Mouse (Mus musculus) midbrain, embryonic 16.5 days (tissue): Measurements from ENCODE around the gene Dcaf17. TPM values are rescaled to one million over a fixed set of nuclear protein-coding genes. Genes with fewer than 3 reads are reported as not detected.

ENCODE experiments used
- ATAC-seq: fragments of 200-750 bp; cut with Nextera tagmentation; 2 replicates; pipeline ENCODE4 v1.8.0; 2017; ENCODE audit warnings: moderate TSS enrichment
- H3K27ac ChIP-seq: fragments of 300-500 bp; sonication (generic); 2 replicates; pipeline ENCODE4 v1.5.1; 2014; ENCODE audit warnings: mild to moderate bottlenecking, low read length, mixed read lengths
- H3K27me3 ChIP-seq: fragments of 300-500 bp; sonication (generic); 2 replicates; pipeline ENCODE4 v1.6.1; 2014; ENCODE audit warnings: low read depth, low read length, mixed read lengths; ENCODE audit not compliant: control insufficient read depth, insufficient read depth
- H3K36me3 ChIP-seq: fragments of 300-500 bp; sonication (generic); 2 replicates; pipeline ENCODE4 v1.6.1; 2014; ENCODE audit warnings: mild to moderate bottlenecking, low read length, moderate library complexity, mixed read lengths; ENCODE audit not compliant: control insufficient read depth, insufficient read depth
- H3K4me1 ChIP-seq: fragments of 300-500 bp; sonication (generic); 2 replicates; pipeline ENCODE4 v1.6.1; 2014; ENCODE audit warnings: mild to moderate bottlenecking, low read length, mixed read lengths; ENCODE audit not compliant: control insufficient read depth, insufficient read depth
- H3K4me2 ChIP-seq: fragments of 300-500 bp; sonication (generic); 2 replicates; pipeline ENCODE4 v1.6.1; 2014; ENCODE audit warnings: mild to moderate bottlenecking, low read length, mixed read lengths
- H3K4me3 ChIP-seq: fragments of 300-500 bp; sonication (generic); 2 replicates; pipeline ENCODE4 v1.5.1; 2014; ENCODE audit warnings: low read depth, mild to moderate bottlenecking, low read length, moderate library complexity, mixed read lengths
- H3K9ac ChIP-seq: fragments of 300-500 bp; sonication (generic); 2 replicates; pipeline ENCODE4 v1.6.1; 2014; ENCODE audit warnings: low read depth, low read length, mixed read lengths
- H3K9me3 ChIP-seq: fragments of 300-500 bp; sonication (generic); replicated peaks from 2 replicates; pipeline ENCODE4 v1.6.1; 2014; ENCODE audit warnings: mild to moderate bottlenecking, low read length, mixed read lengths; ENCODE audit not compliant: control insufficient read depth, poor library complexity, severe bottlenecking
- WGBS: fragments of 180-500 bp; shearing (Covaris S2); extraction: QIAGEN DNeasy Blood & Tissue Kit; methylation state at CpG from one replicate; pipeline ENCODE4 v1.1.7; 2014; 5-methylcytosine and 5-hydroxymethylcytosine counted together
- polyA plus RNA-seq: library from polyadenylated mRNA; unstranded; fragments of >200 nt; fragmentation: Nextera tagmentation; extraction: Ambion mirVana; gene quantifications from 2 replicates; pipeline ENCODE4 v1.2.1, GENCODE M21; 2015

The Dcaf17 gene
- polyA plus RNA-seq, 1 experiment from 2014 or later, result 31.2 TPM

DNA sequence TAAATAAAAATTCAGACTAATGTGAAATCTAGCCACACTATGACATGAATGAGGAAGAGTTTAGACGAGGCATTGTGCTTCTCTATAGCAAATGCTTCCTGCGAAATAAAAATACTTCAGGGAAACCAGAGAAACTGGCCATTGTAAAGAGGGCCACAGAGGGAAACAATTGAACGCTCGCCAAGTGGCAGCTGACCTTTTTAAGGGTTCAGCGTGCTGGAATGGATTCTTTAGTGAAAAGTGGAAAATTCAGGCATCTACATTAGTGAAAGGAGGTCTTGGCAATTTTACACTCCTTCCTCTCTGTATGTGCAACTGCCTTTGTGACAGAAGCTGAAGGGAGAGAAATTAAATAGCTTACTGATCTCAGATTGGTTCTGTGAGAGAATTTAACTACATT lies 66.3 kb downstream of the Dcaf17 start:
- no peak overlapping the region for H3K4me2 ChIP-seq
- ATAC-seq, result no peak
- H3K4me3 ChIP-seq, result no peak overlapping the region
- H3K4me1 ChIP-seq, result peaks cover 7% of the 10 kb centered on the region; the same call in 1 of the 2 replicates
- H3K27ac ChIP-seq, result no peak overlapping the region
- H3K9me3 ChIP-seq, result no peaks in the 10 kb centered on the region
- no peak overlapping the region for H3K9ac ChIP-seq
- peaks cover 9% of the 10 kb centered on the region for H3K27me3 ChIP-seq
- WGBS, result 8% methylated on average over 5 of the region's 5 CpGs
- no peaks in the 10 kb centered on the region for H3K36me3 ChIP-seq

DNA sequence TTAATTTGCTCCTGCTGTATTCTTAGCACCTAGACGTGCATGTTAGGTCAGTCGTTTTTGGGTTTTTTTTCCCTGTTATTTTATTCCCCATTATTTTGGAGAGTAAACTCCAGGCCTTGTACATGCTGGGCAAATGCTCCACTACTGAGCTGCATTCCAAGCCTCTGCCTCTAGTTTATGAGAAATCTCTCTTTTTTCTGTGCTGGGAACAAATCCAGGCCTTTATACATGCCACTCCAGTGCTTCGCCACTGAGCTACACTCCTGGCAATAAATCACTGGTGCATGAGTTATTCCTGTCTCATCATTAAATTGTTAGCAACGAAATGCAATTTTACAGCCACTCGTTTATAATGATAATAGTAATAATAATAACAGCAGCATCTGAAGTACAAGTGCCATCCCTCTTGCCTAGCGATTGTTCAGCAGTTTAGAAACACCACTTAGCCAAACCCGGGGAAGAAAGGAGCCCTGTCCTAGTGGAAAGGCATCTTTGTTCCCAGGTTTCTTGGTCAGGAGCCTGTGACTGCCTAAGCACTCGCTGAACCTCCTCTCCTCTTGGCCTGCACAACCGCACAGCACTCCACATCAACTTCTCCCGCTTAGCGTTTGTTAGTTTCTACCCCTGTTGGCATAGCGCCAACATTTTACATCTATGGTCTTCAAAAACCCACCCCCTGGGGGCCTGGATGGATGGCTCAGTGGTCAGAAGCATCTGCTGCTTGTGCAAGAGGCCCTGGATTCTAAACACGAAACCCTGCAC lies 67.3 kb downstream of the Dcaf17 start:
- H3K27ac ChIP-seq, result no peak overlapping the region
- H3K4me2 ChIP-seq, result no peak overlapping the region
- peaks cover 7% of the 10 kb centered on the region; the same call in 1 of the 2 replicates for H3K4me1 ChIP-seq
- no peak for ATAC-seq
- H3K27me3 ChIP-seq, result peaks cover 1% of the 10 kb centered on the region
- no peak overlapping the region for H3K4me3 ChIP-seq
- H3K36me3 ChIP-seq, result no peaks in the 10 kb centered on the region
- H3K9ac ChIP-seq, result no peak overlapping the region
- WGBS, result 70% methylated on average over 13 of the region's 13 CpGs
- H3K9me3 ChIP-seq, result no peaks in the 10 kb centered on the region

DNA sequence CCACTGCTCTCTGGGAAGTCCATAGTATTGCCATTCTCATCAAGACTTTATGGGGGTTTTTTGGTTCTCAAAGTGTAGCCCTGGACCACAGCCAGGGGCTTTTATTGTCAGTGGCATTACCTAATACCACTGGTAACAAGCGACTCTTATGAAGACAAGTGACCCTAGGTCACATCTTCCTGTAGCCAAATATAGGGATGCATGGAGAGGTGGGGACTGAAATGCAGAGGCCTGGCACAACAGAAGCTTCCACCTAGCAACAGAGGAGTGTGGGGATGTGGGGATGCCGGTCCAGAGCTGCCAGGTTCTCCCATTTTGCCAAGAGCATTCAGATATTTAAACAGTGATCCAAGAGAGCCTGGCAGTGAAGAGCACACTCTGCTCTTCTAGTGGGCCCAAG lies 68.5 kb downstream of the Dcaf17 start:
- Histone ChIP-seq H3K27me3 (no peaks in the 10 kb centered on the region), H3K9me3 (no peaks in the 10 kb centered on the region), H3K4me1 (no peaks in the 10 kb centered on the region; the same call in 1 of the 2 replicates), H3K36me3 (no peaks in the 10 kb centered on the region), H3K4me2 (no peak overlapping the region), H3K4me3 (no peak overlapping the region), H3K9ac (no peak overlapping the region), H3K27ac (no peak overlapping the region)
- WGBS, result 76% methylated on average over 2 of the region's 2 CpGs
- ATAC-seq, result no peak

DNA sequence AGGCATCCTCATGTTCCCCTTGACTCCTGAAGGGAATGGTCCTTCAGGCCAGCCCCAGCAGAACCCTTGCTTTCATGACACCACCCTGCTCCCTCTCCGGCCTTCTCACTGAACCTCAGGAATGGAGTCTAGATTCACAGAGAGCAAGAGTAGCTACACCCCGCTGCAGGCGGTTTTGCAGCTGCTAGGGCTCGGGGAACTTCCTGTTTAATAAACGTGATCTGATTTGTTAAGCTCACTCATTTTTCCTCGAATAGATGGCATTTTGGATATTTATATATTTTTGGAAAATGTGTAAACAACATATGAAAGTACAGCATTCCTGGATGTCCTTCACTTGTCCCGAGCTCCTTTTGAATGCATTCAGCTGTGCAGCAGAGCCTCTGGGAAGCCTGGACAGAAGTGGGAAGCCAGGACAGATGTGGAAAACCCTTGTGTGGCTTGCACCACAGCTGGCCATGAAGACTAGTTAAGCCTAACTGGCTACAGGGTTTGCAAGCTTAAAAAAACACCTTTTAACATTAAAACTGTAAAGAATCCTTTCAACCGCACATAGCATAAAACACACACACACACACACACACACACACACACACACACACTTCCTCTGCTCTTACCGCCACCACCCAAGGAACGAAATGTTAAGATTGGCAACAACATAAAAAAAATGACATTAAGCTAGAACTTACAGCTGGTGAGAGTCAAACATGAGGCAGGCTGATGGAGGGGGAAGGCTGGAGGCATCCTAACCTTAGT lies 72.8 kb downstream of the Dcaf17 start:
- Histone ChIP-seq H3K9ac (no peak overlapping the region), H3K4me1 (no peaks in the 10 kb centered on the region), H3K9me3 (no peaks in the 10 kb centered on the region), H3K27ac (no peak overlapping the region), H3K4me2 (no peak overlapping the region), H3K27me3 (no peaks in the 10 kb centered on the region), H3K4me3 (no peak overlapping the region), H3K36me3 (no peaks in the 10 kb centered on the region)
- no peak for ATAC-seq
- WGBS, result 87% methylated on average over 10 of the region's 10 CpGs

DNA sequence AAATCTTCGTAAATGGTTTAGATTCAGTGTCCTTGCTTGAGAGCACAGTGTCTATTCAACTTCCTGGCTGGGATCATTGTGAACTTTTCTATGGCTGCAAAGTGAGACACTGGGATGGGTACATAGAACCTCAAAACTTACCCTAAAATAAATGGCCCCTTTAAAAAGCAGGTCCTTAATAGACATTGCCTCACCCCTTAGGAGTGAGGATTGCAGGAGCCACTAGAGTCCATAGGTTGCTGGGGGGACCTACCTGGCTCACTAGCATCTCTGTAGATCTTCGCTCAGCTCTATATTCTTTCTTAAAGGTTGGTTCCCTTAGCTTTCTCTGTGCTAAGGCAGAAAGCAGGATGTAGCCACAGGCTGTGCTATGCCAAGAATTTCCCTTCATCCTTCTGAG lies 75.2 kb downstream of the Dcaf17 start:
- Histone ChIP-seq H3K9me3 (no peaks in the 10 kb centered on the region), H3K27me3 (no peaks in the 10 kb centered on the region), H3K4me3 (no peak overlapping the region), H3K4me2 (no peak overlapping the region), H3K9ac (no peak overlapping the region), H3K36me3 (no peaks in the 10 kb centered on the region), H3K4me1 (no peaks in the 10 kb centered on the region), H3K27ac (no peak overlapping the region)
- no peak for ATAC-seq
- 91% methylated on average over 2 of the region's 2 CpGs for WGBS

- no peaks in the 10 kb centered on the region for H3K36me3 ChIP-seq
- WGBS, result 86% methylated on average over 3 of the region's 3 CpGs
- no peaks in the 10 kb centered on the region for H3K9me3 ChIP-seq
- no peak for ATAC-seq
- H3K4me2 ChIP-seq, result no peak overlapping the region
- H3K9ac ChIP-seq, result no peak overlapping the region
- no peaks in the 10 kb centered on the region for H3K27me3 ChIP-seq
- H3K27ac ChIP-seq, result no peak overlapping the region
- no peaks in the 10 kb centered on the region for H3K4me1 ChIP-seq
- H3K4me3 ChIP-seq, result no peak overlapping the region
Measured at GRCm38 (mm10) chr2:71131866-71132496, 76.9 kb downstream of the Dcaf17 start.

DNA sequence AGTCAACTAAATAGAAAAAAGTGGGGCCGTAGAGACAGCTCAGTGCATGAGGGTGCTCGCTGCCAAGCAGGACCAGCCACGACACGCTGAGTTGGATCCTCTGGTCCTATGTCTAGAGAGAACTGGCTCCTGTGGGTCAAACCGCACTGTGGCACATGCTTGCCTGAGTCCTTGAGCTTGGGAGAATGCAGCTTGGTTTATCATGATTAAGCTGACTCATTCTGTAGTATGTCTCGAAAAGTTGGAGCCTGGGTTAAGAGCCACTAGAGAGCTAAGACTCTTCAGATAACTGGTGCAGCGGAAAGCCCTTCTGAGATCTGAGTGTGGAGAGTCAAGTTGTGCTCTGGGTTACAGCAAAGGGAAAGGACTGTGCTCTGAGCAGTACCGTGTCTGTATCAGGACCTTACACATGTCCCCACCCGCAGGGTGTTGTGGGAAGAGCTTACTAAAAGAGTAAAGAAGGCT lies 78.9 kb downstream of the Dcaf17 start:
- Histone ChIP-seq H3K4me2 (no peak overlapping the region), H3K9ac (no peak overlapping the region), H3K27me3 (no peaks in the 10 kb centered on the region), H3K4me1 (no peaks in the 10 kb centered on the region), H3K27ac (no peak overlapping the region), H3K4me3 (no peak overlapping the region), H3K36me3 (no peaks in the 10 kb centered on the region), H3K9me3 (no peaks in the 10 kb centered on the region)
- WGBS, result 89% methylated on average over 9 of the region's 9 CpGs
- ATAC-seq, result no peak

GRCm38 (mm10) chr2:71134836-71135235 lies 79.7 kb downstream of the Dcaf17 start:
- H3K4me3 ChIP-seq, result no peak overlapping the region
- H3K9me3 ChIP-seq, result no peaks in the 10 kb centered on the region
- WGBS, result 83% methylated on average over 5 of the region's 5 CpGs
- no peaks in the 10 kb centered on the region for H3K4me1 ChIP-seq
- H3K36me3 ChIP-seq, result no peaks in the 10 kb centered on the region
- H3K9ac ChIP-seq, result no peak overlapping the region
- ATAC-seq, result no peak
- no peaks in the 10 kb centered on the region for H3K27me3 ChIP-seq
- H3K27ac ChIP-seq, result no peak overlapping the region
- H3K4me2 ChIP-seq, result no peak overlapping the region

DNA sequence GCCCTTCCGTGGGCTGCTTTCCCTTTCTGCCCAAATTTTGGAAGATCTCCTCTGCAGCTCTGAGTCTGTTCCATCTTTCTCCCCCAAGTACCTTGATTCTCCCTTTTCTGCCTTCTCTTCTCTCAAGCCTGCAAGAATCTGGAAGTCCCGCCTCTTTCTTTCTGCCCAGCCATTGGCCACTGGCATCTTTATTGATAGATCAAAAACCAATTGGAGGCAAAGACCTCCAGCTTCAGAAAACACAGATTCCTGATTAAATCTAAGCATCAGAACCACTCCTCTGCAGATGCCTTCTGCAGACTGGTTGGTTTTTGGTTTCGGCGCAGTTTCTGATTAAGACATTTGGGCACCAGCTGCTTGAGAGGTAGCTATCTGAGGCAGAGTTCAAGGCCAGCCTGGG lies 85.5 kb downstream of the Dcaf17 start:
- no peaks in the 10 kb centered on the region for H3K4me1 ChIP-seq
- H3K27me3 ChIP-seq, result no peaks in the 10 kb centered on the region
- no peak overlapping the region for H3K9ac ChIP-seq
- H3K4me3 ChIP-seq, result no peak overlapping the region
- no peaks in the 10 kb centered on the region for H3K9me3 ChIP-seq
- H3K4me2 ChIP-seq, result no peak overlapping the region
- no peak overlapping the region for H3K27ac ChIP-seq
- WGBS, result 71% methylated on average over 4 of the region's 4 CpGs
- ATAC-seq, result no peak
- H3K36me3 ChIP-seq, result no peaks in the 10 kb centered on the region
